Mouse (Mus musculus): ENCODE measurements around the gene Tuba8. TPM values are rescaled to one million over a fixed set of nuclear protein-coding genes. Genes with fewer than 3 reads are reported as not detected.

Gene Tuba8
- polyA plus RNA-seq, 1 experiment from 2014 or later = 1.0 TPM

- Histone ChIP-seq H3K4me3 (ENCODE audit: low read depth, low read length) (no peak overlapping the region), H3K9me3 (replicated peaks; ENCODE audit: control insufficient read depth, low read length) (no peaks in the 10 kb centered on the region), H3K27ac (ENCODE audit: low read depth, low read length) (no peak overlapping the region), H3K4me2 (no peak overlapping the region), H3K36me3 (ENCODE audit: control insufficient read depth, insufficient read depth, low read length) (no peaks in the 10 kb centered on the region), H3K4me1 (ENCODE audit: control insufficient read depth, insufficient read depth, low read length) (no peaks in the 10 kb centered on the region), H3K9ac (ENCODE audit: low read depth, low read length) (no peak overlapping the region), H3K27me3 (ENCODE audit: control insufficient read depth, insufficient read depth, low read length) (no peaks in the 10 kb centered on the region)
- 61% methylated on average over 8 of the region's 8 CpGs for WGBS (ENCODE audit: insufficient replicate concordance)
- no peak for ATAC-seq (replicated peaks; ENCODE audit: insufficient number of reproducible peaks, low FRiP score, low TSS enrichment)
Measured at GRCm38 (mm10) chr6:121228421-121228820, 17.9 kb downstream of the Tuba8 start.

- Histone ChIP-seq H3K4me2 (no peak overlapping the region), H3K4me3 (ENCODE audit: low read depth, low read length) (no peak overlapping the region), H3K9me3 (replicated peaks; ENCODE audit: control insufficient read depth, low read length) (no peaks in the 10 kb centered on the region), H3K9ac (ENCODE audit: low read depth, low read length) (no peak overlapping the region), H3K36me3 (ENCODE audit: control insufficient read depth, insufficient read depth, low read length) (no peaks in the 10 kb centered on the region), H3K4me1 (ENCODE audit: control insufficient read depth, insufficient read depth, low read length) (no peaks in the 10 kb centered on the region), H3K27ac (ENCODE audit: low read depth, low read length) (no peak overlapping the region), H3K27me3 (ENCODE audit: control insufficient read depth, insufficient read depth, low read length) (no peaks in the 10 kb centered on the region)
- ATAC-seq (replicated peaks; ENCODE audit: insufficient number of reproducible peaks, low FRiP score, low TSS enrichment) = no peak
- 61% methylated on average over 1 of the region's 1 CpGs for WGBS (ENCODE audit: insufficient replicate concordance)
Measured at GRCm38 (mm10) chr6:121232652-121233051, 22.2 kb downstream of the Tuba8 start.

DNA sequence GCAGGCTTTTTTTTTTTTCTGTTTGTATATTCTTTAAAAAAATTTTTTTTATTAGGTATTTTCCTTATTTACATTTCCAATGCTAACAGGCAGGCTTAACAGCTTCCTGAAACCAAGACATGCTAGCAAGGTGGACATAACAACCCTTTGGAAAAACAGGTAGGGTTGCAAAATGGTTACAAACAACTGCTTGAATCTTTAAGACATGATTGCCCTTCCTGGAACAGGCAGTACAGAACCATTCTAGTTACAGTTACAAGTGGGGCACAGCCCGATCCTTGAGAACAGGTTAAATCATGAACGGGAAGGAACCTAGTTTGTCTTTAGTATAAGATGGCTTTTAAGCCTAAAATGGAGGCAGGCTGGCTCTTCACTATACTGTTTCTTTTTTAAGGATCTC is 25.9 kb downstream of the Tuba8 start:
- WGBS (ENCODE audit: insufficient replicate concordance) = 84% methylated on average over 2 of the region's 2 CpGs
- Histone ChIP-seq H3K36me3 (ENCODE audit: control insufficient read depth, insufficient read depth, low read length) (no peaks in the 10 kb centered on the region), H3K27me3 (ENCODE audit: control insufficient read depth, insufficient read depth, low read length) (peaks cover 3% of the 10 kb centered on the region; the same call in 1 of the 2 replicates), H3K4me3 (ENCODE audit: low read depth, low read length) (no peak overlapping the region), H3K4me2 (no peak overlapping the region), H3K4me1 (ENCODE audit: control insufficient read depth, insufficient read depth, low read length) (no peaks in the 10 kb centered on the region), H3K27ac (ENCODE audit: low read depth, low read length) (no peak overlapping the region), H3K9me3 (replicated peaks; ENCODE audit: control insufficient read depth, low read length) (no peaks in the 10 kb centered on the region), H3K9ac (ENCODE audit: low read depth, low read length) (no peak overlapping the region)
- no peak for ATAC-seq (replicated peaks; ENCODE audit: insufficient number of reproducible peaks, low FRiP score, low TSS enrichment)

GRCm38 (mm10) chr6:121238209-121238608 is 27.7 kb downstream of the Tuba8 start:
- Histone ChIP-seq H3K27me3 (ENCODE audit: control insufficient read depth, insufficient read depth, low read length) (peaks cover 6% of the 10 kb centered on the region), H3K4me1 (ENCODE audit: control insufficient read depth, insufficient read depth, low read length) (no peaks in the 10 kb centered on the region), H3K9ac (ENCODE audit: low read depth, low read length) (no peak overlapping the region), H3K4me2 (no peak overlapping the region), H3K27ac (ENCODE audit: low read depth, low read length) (no peak overlapping the region), H3K36me3 (ENCODE audit: control insufficient read depth, insufficient read depth, low read length) (no peaks in the 10 kb centered on the region), H3K4me3 (ENCODE audit: low read depth, low read length) (no peak overlapping the region), H3K9me3 (replicated peaks; ENCODE audit: control insufficient read depth, low read length) (no peaks in the 10 kb centered on the region)
- ATAC-seq (replicated peaks; ENCODE audit: insufficient number of reproducible peaks, low FRiP score, low TSS enrichment) = no peak
- 90% methylated on average over 4 of the region's 4 CpGs for WGBS (ENCODE audit: insufficient replicate concordance)

GRCm38 (mm10) chr6:121241780-121242179 is 31.3 kb downstream of the Tuba8 start:
- H3K9me3 ChIP-seq (replicated peaks; ENCODE audit: control insufficient read depth, low read length) = no peaks in the 10 kb centered on the region
- no peaks in the 10 kb centered on the region; the same call in 1 of the 2 replicates for H3K4me1 ChIP-seq (ENCODE audit: control insufficient read depth, insufficient read depth, low read length)
- no peak for ATAC-seq (replicated peaks; ENCODE audit: insufficient number of reproducible peaks, low FRiP score, low TSS enrichment)
- WGBS (ENCODE audit: insufficient replicate concordance) = 69% methylated on average over 2 of the region's 2 CpGs
- H3K4me2 ChIP-seq = no peak overlapping the region
- H3K4me3 ChIP-seq (ENCODE audit: low read depth, low read length) = no peak overlapping the region
- no peaks in the 10 kb centered on the region for H3K36me3 ChIP-seq (ENCODE audit: control insufficient read depth, insufficient read depth, low read length)
- no peak overlapping the region for H3K9ac ChIP-seq (ENCODE audit: low read depth, low read length)
- H3K27ac ChIP-seq (ENCODE audit: low read depth, low read length) = no peak overlapping the region
- H3K27me3 ChIP-seq (ENCODE audit: control insufficient read depth, insufficient read depth, low read length) = peaks cover 8% of the 10 kb centered on the region

DNA sequence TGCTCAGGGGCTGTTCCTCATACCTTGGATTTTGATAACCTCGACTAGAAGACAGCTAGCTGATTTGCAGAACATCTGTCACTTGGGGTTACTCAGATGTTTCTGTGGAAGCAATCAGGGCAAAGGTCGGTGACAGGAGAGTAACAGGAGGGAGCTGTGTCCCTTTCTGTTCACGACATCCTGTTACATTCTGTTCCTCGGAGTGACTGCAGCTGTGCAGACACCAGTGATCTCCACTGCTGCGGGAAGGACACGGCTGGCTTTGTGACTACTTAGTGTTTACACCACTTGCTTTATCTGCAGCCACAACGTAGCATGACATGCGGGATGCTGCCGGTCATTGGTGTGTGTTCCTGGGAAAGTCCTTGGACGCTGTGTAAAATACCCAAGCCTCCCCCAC is 32.7 kb downstream of the Tuba8 start:
- Histone ChIP-seq H3K27ac (ENCODE audit: low read depth, low read length) (no peak overlapping the region), H3K4me2 (no peak overlapping the region), H3K9ac (ENCODE audit: low read depth, low read length) (no peak overlapping the region), H3K36me3 (ENCODE audit: control insufficient read depth, insufficient read depth, low read length) (no peaks in the 10 kb centered on the region), H3K9me3 (replicated peaks; ENCODE audit: control insufficient read depth, low read length) (no peaks in the 10 kb centered on the region), H3K27me3 (ENCODE audit: control insufficient read depth, insufficient read depth, low read length) (peaks cover 8% of the 10 kb centered on the region), H3K4me3 (ENCODE audit: low read depth, low read length) (no peak overlapping the region), H3K4me1 (ENCODE audit: control insufficient read depth, insufficient read depth, low read length) (no peaks in the 10 kb centered on the region; the same call in 1 of the 2 replicates)
- 34% methylated on average over 10 of the region's 10 CpGs for WGBS (ENCODE audit: insufficient replicate concordance)
- no peak for ATAC-seq (replicated peaks; ENCODE audit: insufficient number of reproducible peaks, low FRiP score, low TSS enrichment)

- Histone ChIP-seq H3K4me1 (ENCODE audit: control insufficient read depth, insufficient read depth, low read length) (no peaks in the 10 kb centered on the region; the same call in 1 of the 2 replicates), H3K4me3 (ENCODE audit: low read depth, low read length) (peak within 1 kb of the TSS; percentile 60), H3K36me3 (ENCODE audit: control insufficient read depth, insufficient read depth, low read length) (no peaks in the 10 kb centered on the region), H3K9me3 (replicated peaks; ENCODE audit: control insufficient read depth, low read length) (no peaks in the 10 kb centered on the region), H3K9ac (ENCODE audit: low read depth, low read length) (peak within 1 kb of the TSS; percentile 62), H3K27ac (ENCODE audit: low read depth, low read length) (no peak within 1 kb of the TSS), H3K4me2 (peak within 1 kb of the TSS; percentile 76), H3K27me3 (ENCODE audit: control insufficient read depth, insufficient read depth, low read length) (peaks cover 8% of the 10 kb centered on the region)
- WGBS (ENCODE audit: insufficient replicate concordance) = 5% methylated on average over 35 of the region's 35 CpGs
- ATAC-seq (replicated peaks; ENCODE audit: insufficient number of reproducible peaks, low FRiP score, low TSS enrichment) = peak; percentile 87; the same call in 1 of the 2 replicates
Measured at GRCm38 (mm10) chr6:121245127-121246036, 34.9 kb downstream of the Tuba8 start, which contains the start of gene Usp18. TSS of gene Usp18 (plus strand) at chr6:121245906.

DNA sequence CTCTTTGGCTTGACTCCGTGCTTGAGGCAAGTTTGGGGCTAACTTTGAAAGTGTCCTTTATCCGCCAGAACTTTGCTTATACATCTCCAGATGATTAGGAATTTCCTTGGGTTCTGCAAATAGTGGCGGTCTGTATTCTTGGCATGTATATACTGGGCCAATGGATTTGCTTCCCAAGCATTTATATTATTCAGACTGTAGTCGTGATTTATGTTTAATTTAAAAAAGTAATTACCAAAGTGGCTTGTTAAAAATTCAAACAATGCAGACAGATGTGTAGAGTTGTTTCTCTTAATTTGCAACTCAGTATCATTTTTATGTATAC is 35.5 kb downstream of the Tuba8 start:
- Histone ChIP-seq H3K27me3 (ENCODE audit: control insufficient read depth, insufficient read depth, low read length) (peaks cover 6% of the 10 kb centered on the region), H3K4me2 (peak overlapping the region; percentile 76), H3K4me3 (ENCODE audit: low read depth, low read length) (peak overlapping the region; percentile 60), H3K36me3 (ENCODE audit: control insufficient read depth, insufficient read depth, low read length) (no peaks in the 10 kb centered on the region), H3K9ac (ENCODE audit: low read depth, low read length) (peak overlapping the region; percentile 62), H3K4me1 (ENCODE audit: control insufficient read depth, insufficient read depth, low read length) (no peaks in the 10 kb centered on the region; the same call in 1 of the 2 replicates), H3K27ac (ENCODE audit: low read depth, low read length) (no peak overlapping the region), H3K9me3 (replicated peaks; ENCODE audit: control insufficient read depth, low read length) (no peaks in the 10 kb centered on the region)
- ATAC-seq (replicated peaks; ENCODE audit: insufficient number of reproducible peaks, low FRiP score, low TSS enrichment) = no peak; the same call in 1 of the 2 replicates
- 10% methylated on average over 4 of the region's 4 CpGs for WGBS (ENCODE audit: insufficient replicate concordance)

Data from heart, embryonic 11.5 days (tissue).